ENCODE assay signal across 8 mouse cellular contexts in the genomic region with DNA sequence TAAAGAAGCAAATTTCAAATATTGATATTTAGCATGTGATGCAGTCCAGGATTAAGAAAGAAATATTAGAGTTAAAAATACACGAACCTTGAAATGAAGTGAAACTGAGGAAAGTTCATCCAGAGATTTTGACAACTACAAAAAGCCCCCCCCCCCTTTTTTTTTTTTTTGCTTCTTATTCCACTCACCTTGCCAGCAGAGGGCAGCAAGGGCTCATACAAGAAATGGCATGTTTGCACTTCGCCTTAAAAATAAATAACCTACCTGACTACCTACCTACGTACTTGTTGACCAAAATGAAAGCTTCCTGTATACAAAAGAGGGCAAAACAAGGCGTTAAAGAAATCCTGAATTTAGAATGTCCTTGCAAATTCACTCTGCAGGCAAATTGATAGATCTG.
A peak's percentile ranks its signal among the peaks of the same experiment; 100 is the strongest.
DNase-seq lines count a peak whose midpoint lies in the region; ATAC-seq lines count a peak whose summit lies in the region.

No protein-coding gene starts in this region.

- ATAC-seq in granulocyte monocyte progenitor cell, adult 5-6 weeks (replicated peaks; ENCODE audit: poor library complexity, severe bottlenecking): no peak

- intact Hi-C loops in heart, postnatal 10 days (cut with DNase I): loop anchor here (1.0 to 10.0 kb wide), 5 partner anchors 99 to 521 kb away; no protein-coding TSS in a partner anchor
- intact Hi-C loops in heart, postnatal 25 days (cut with DNase I): loop anchor here (2.0 to 10.0 kb wide), 2 partner anchors 149 to 273 kb away; no protein-coding TSS in a partner anchor

- peak; percentile 16 to 47 for DNase-seq in heart, postnatal 10 days
- no peak for DNase-seq in heart, postnatal 25 days (ENCODE audit: low spot score)
- DNase-seq in right cerebral cortex, adult 18-20 months: peak; percentile 2
- no peak for DNase-seq in right cerebral cortex, postnatal 25 days
- DNase-seq in c-Kit-positive CD71-positive TER-119-negative erythroid progenitor cells, embryonic 14.5 days (ENCODE audit: low read depth): peak; percentile 9
- peak; percentile 69 for DNase-seq in lung, postnatal 36 days
- DNase-seq in cerebellum, adult 8-10 months: no peak

Comparison
In these comparisons a context has a peak if more than half of its experiments do, and no peak if none do; other contexts are left out.
1. DNase-seq: peak in heart, postnatal 10 days (2 of 2), right cerebral cortex, adult 18-20 months (single experiment), c-Kit-positive CD71-positive TER-119-negative erythroid progenitor cells, embryonic 14.5 days (single experiment) and lung, postnatal 36 days (single experiment); none in heart, postnatal 25 days (single experiment), right cerebral cortex, postnatal 25 days (single experiment) and cerebellum, adult 8-10 months (single experiment).